Mouse (Mus musculus): ENCODE measurements around the gene Gm4792. TPM values are rescaled to one million over a fixed set of nuclear protein-coding genes. Genes with fewer than 3 reads are reported as not detected.

The Gm4792 gene
- polyA plus RNA-seq, 1 experiment, result not detected

DNA sequence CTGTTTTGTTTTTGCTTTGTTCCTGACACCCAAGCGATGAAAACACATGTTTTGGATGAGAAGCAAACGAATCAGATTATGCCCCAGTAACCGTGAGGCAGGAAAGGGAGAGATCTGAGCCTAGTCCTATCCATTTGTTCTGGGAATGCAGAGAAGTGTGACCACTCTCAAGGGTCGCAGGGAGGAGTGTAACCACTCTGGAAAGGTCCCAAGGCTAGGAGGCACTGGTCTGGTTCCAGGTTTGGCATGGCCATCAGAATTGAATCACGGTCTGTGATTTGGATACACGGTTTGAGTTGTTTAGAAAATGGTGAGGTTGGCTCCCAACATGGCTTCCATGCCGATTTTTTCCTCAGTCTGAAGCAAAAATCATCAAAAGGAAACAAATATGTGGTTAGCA, 43.8 kb upstream of the Gm4792 start:
- no peaks in the 10 kb centered on the region for H3K36me3 ChIP-seq (ENCODE audit: control insufficient read depth, insufficient read depth, low read length)

DNA sequence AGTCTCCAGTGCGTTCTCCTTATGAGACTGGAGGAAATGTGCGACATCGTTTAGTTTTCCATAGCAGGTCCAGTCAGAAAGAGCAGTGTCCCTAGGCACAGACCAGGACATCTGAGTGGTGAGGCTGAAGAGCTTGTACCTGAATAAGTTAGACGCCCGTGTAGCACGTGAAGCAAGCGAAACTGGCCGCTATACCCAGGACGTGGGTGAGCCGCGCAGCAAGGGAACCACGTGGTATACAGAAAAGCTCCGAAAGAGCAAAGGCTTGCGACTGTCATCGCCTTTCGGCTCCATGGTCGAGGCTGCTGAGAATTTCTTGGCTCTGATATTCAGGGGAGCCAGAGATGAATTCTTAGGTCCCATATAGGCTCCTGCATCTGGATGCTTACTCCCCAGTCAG, 43.0 kb upstream of the Gm4792 start:
- TF ChIP-seq CTCF (IDR thresholded peaks at IDR 0.05; ENCODE audit: control insufficient read depth, insufficient read depth, insufficient replicate concordance, low read depth, low read length) (no peak), POLR2A (IDR thresholded peaks at IDR 0.05; ENCODE audit: control insufficient read depth, low read depth, low read length) (no peak)
- no peaks in the 10 kb centered on the region for H3K27me3 ChIP-seq (ENCODE audit: control insufficient read depth, insufficient read depth, low read length)
- H3K4me1 ChIP-seq (ENCODE audit: control insufficient read depth, insufficient read depth, low read length), result peaks cover 2% of the 10 kb centered on the region
- H3K36me3 ChIP-seq (ENCODE audit: control insufficient read depth, insufficient read depth, low read length), result no peaks in the 10 kb centered on the region
- H3K4me3 ChIP-seq (ENCODE audit: control insufficient read depth, low read depth, low read length), result no peak overlapping the region
- no peak overlapping the region for H3K27ac ChIP-seq (ENCODE audit: control insufficient read depth, insufficient read depth, low read depth, low read length)

More for the DNA sequence above, 43.8 kb upstream of the Gm4792 start:
- Histone ChIP-seq H3K27ac (ENCODE audit: control insufficient read depth, insufficient read depth, low read depth, low read length) (no peak overlapping the region), H3K27me3 (ENCODE audit: control insufficient read depth, insufficient read depth, low read length) (no peaks in the 10 kb centered on the region), H3K4me1 (ENCODE audit: control insufficient read depth, insufficient read depth, low read length) (peaks cover 2% of the 10 kb centered on the region), H3K4me3 (ENCODE audit: control insufficient read depth, low read depth, low read length) (no peak overlapping the region)
- TF ChIP-seq POLR2A (IDR thresholded peaks at IDR 0.05; ENCODE audit: control insufficient read depth, low read depth, low read length), result no peak
- no peak for TF ChIP-seq CTCF (IDR thresholded peaks at IDR 0.05; ENCODE audit: control insufficient read depth, insufficient read depth, insufficient replicate concordance, low read depth, low read length)

DNA sequence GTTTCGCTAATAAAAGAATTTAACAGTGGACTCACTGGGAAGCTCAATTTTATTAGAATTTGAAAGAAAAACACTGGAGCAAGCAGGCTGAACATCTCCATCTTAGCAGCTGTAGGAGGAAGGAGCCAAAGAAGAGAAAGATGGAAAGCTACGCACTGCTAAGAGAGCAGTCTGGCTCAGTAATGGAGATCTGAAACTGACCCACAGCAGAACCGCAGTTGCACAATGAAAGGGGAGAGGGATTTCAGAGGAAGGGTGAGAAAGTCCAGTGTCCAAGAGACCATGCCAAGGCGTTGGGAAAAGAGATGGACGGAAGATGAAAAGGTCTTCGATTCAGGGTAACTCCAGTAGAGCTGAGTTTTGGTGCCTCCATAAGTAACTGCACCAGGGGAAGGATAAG, 37.6 kb upstream of the Gm4792 start:
- TF ChIP-seq CTCF (IDR thresholded peaks at IDR 0.05; ENCODE audit: control insufficient read depth, insufficient read depth, insufficient replicate concordance, low read depth, low read length) (no peak), POLR2A (IDR thresholded peaks at IDR 0.05; ENCODE audit: control insufficient read depth, low read depth, low read length) (no peak)
- Histone ChIP-seq H3K27me3 (ENCODE audit: control insufficient read depth, insufficient read depth, low read length) (no peaks in the 10 kb centered on the region), H3K4me1 (ENCODE audit: control insufficient read depth, insufficient read depth, low read length) (no peaks in the 10 kb centered on the region; the same call in 1 of the 2 replicates), H3K36me3 (ENCODE audit: control insufficient read depth, insufficient read depth, low read length) (no peaks in the 10 kb centered on the region), H3K4me3 (ENCODE audit: control insufficient read depth, low read depth, low read length) (no peak overlapping the region), H3K27ac (ENCODE audit: control insufficient read depth, insufficient read depth, low read depth, low read length) (no peak overlapping the region)

DNA sequence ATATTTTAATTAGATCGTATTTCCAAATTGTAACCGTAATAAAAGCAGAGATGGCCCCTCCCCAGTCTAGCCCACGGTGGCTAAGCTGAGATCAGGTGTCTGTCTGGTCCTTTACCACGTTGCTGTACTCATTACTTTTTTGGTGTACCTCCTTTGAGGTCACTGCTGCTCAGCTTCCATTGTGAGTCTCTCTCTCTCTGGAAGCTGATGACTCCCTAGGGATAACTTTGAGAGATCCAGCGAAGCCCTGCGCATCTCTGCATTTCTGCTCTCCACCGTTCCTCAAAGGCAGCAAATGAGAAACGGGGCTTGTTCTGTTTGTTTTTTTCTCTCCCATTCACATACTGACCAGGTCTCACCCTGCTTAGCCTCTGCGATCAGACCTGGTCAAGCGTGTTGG, 36.5 kb upstream of the Gm4792 start:
- no peak overlapping the region for H3K4me3 ChIP-seq (ENCODE audit: control insufficient read depth, low read depth, low read length)
- H3K27ac ChIP-seq (ENCODE audit: control insufficient read depth, insufficient read depth, low read depth, low read length), result no peak overlapping the region
- no peaks in the 10 kb centered on the region for H3K36me3 ChIP-seq (ENCODE audit: control insufficient read depth, insufficient read depth, low read length)
- H3K4me1 ChIP-seq (ENCODE audit: control insufficient read depth, insufficient read depth, low read length), result no peaks in the 10 kb centered on the region; the same call in 1 of the 2 replicates
- TF ChIP-seq CTCF (IDR thresholded peaks at IDR 0.05; ENCODE audit: control insufficient read depth, insufficient read depth, insufficient replicate concordance, low read depth, low read length), result no peak
- H3K27me3 ChIP-seq (ENCODE audit: control insufficient read depth, insufficient read depth, low read length), result no peaks in the 10 kb centered on the region

DNA sequence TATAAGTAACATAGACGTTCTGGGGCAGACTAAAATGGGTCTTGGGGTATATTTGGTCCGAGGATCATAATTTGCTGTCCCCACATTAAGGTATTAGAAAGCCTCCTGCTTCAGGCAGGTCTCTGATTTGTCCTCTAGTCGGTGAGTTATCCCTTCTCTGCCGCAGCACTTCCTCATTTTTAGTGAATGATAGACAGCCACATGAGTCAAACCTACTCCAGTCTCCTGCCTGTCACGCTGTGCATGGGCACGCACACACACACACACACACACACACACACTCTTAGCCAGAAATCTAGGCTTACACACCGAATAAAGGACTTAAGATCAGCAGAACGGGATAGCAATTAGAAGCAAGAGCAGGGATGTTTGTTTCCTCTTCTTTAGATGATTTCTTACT, 34.8 kb upstream of the Gm4792 start:
- TF ChIP-seq CTCF (IDR thresholded peaks at IDR 0.05; ENCODE audit: control insufficient read depth, insufficient read depth, insufficient replicate concordance, low read depth, low read length), result no peak
- TF ChIP-seq POLR2A (IDR thresholded peaks at IDR 0.05; ENCODE audit: control insufficient read depth, low read depth, low read length), result no peak
- Histone ChIP-seq H3K27ac (ENCODE audit: control insufficient read depth, insufficient read depth, low read depth, low read length) (no peak overlapping the region), H3K4me3 (ENCODE audit: control insufficient read depth, low read depth, low read length) (no peak overlapping the region), H3K4me1 (ENCODE audit: control insufficient read depth, insufficient read depth, low read length) (peaks cover 3% of the 10 kb centered on the region), H3K27me3 (ENCODE audit: control insufficient read depth, insufficient read depth, low read length) (no peaks in the 10 kb centered on the region), H3K36me3 (ENCODE audit: control insufficient read depth, insufficient read depth, low read length) (no peaks in the 10 kb centered on the region)

DNA sequence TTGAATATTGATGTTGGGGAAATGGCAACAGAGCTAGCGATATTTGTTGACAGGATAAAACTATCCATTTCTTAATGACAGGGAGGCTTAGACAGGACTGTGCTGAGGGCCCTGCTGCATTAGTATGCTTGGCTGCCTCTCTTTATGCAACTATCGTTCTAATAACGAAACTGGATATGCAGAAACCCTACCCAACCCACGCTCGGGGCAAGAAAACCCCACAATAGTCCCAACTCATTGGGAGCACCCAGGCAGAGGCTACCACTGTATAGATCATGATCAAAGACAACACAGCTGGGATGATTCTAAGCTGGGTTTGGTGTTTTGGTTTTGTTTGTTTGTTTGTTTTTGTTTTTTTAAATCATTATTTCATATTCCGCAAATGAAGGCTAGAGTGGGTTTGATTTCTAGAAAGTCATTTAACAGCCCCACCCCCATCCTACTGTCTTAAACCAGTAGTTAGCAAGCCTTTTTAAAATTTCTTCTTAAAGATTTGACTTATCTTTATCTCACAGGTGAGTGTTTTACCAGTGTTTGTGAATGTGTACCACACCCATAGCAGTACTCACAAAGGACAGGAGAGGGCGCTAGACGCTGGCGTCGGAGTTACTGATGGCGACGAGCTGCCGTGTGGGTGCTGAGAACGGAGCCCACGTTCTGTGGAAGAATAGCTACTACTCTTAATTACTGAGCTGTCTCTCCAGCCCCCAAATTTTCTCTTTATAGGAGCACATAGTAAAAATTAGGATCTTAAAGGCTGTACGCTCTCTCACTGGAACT, 34.0 kb upstream of the Gm4792 start:
- TF ChIP-seq CTCF (IDR thresholded peaks at IDR 0.05; ENCODE audit: control insufficient read depth, insufficient read depth, insufficient replicate concordance, low read depth, low read length), result peak; percentile 90; the same call in 1 of the 2 replicates
- TF ChIP-seq POLR2A (IDR thresholded peaks at IDR 0.05; ENCODE audit: control insufficient read depth, low read depth, low read length), result no peak
- Histone ChIP-seq H3K27ac (ENCODE audit: control insufficient read depth, insufficient read depth, low read depth, low read length) (no peak overlapping the region), H3K27me3 (ENCODE audit: control insufficient read depth, insufficient read depth, low read length) (no peaks in the 10 kb centered on the region), H3K4me1 (ENCODE audit: control insufficient read depth, insufficient read depth, low read length) (peaks cover 3% of the 10 kb centered on the region), H3K4me3 (ENCODE audit: control insufficient read depth, low read depth, low read length) (no peak overlapping the region), H3K36me3 (ENCODE audit: control insufficient read depth, insufficient read depth, low read length) (no peaks in the 10 kb centered on the region)

DNA sequence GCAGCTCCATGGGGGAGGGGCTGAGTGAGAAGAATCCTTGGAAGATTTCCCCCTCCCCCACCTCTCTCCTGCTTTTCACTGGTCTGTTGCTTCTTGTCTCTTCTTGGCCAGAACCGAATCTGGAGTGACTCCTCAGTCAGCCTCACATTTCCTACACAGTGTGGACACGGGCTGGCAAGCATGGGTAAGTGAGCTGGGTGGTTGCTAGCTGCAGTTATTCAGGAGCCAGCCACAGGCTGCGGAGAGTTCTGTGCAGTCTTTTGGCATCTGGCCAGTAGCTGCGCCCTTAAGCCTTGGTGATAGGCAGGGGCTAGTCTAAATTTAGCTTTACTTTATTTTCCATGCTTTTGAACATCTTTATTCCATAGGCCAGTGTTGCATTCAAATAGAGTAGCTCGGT, 31.5 kb upstream of the Gm4792 start:
- H3K36me3 ChIP-seq (ENCODE audit: control insufficient read depth, insufficient read depth, low read length), result no peaks in the 10 kb centered on the region
- H3K27ac ChIP-seq (ENCODE audit: control insufficient read depth, insufficient read depth, low read depth, low read length), result no peak overlapping the region
- TF ChIP-seq POLR2A (IDR thresholded peaks at IDR 0.05; ENCODE audit: control insufficient read depth, low read depth, low read length) (no peak), CTCF (IDR thresholded peaks at IDR 0.05; ENCODE audit: control insufficient read depth, insufficient read depth, insufficient replicate concordance, low read depth, low read length) (no peak)
- H3K4me3 ChIP-seq (ENCODE audit: control insufficient read depth, low read depth, low read length), result no peak overlapping the region
- no peaks in the 10 kb centered on the region for H3K27me3 ChIP-seq (ENCODE audit: control insufficient read depth, insufficient read depth, low read length)
- H3K4me1 ChIP-seq (ENCODE audit: control insufficient read depth, insufficient read depth, low read length), result peaks cover 3% of the 10 kb centered on the region

Data from testis, adult 2 months (tissue).